Mouse (Mus musculus): Measurements from ENCODE around the gene Olfr463. TPM values are rescaled to one million over a fixed set of nuclear protein-coding genes. Genes with fewer than 3 reads are reported as not detected.

Olfr463 gene
- not detected in 2 replicates for polyA plus RNA-seq (2015; fragmentation: Nextera tagmentation; extraction: Ambion mirVana)

GRCm38 (mm10) chr11:87897287-87897686, at the start of gene Olfr463:
Olfr463 (minus strand) TSS chr11:87897387.
- Histone ChIP-seq H3K9ac (no peak within 1 kb of the TSS), H3K4me3 (replicated peaks) (no peak within 1 kb of the TSS), H3K27ac (replicated peaks) (no peak within 1 kb of the TSS), H3K4me1 (no peaks in the 10 kb centered on the region), H3K9me3 (replicated peaks) (no peaks in the 10 kb centered on the region), H3K27me3 (no peaks in the 10 kb centered on the region), H3K4me2 (replicated peaks) (no peak within 1 kb of the TSS), H3K36me3 (no peaks in the 10 kb centered on the region)
- ATAC-seq (ENCODE audit: insufficient number of reproducible peaks, low FRiP score, low TSS enrichment, low read depth) = no peak

GRCm38 (mm10) chr11:87935467-87935866, 38.3 kb upstream of the Olfr463 start:
- H3K9ac ChIP-seq = no peak overlapping the region

GRCm38 (mm10) chr11:87933731-87934130, 36.5 kb upstream of the Olfr463 start:
- H3K27ac ChIP-seq (replicated peaks) = no peak overlapping the region
- ATAC-seq (ENCODE audit: insufficient number of reproducible peaks, low FRiP score, low TSS enrichment, low read depth) = no peak
- no peaks in the 10 kb centered on the region for H3K36me3 ChIP-seq
- H3K9ac ChIP-seq = no peak overlapping the region
- H3K4me2 ChIP-seq (replicated peaks) = no peak overlapping the region
- WGBS = 74% methylated on average over 2 of the region's 2 CpGs
- no peak overlapping the region for H3K4me3 ChIP-seq (replicated peaks)
- no peaks in the 10 kb centered on the region for H3K27me3 ChIP-seq
- H3K9me3 ChIP-seq (replicated peaks) = no peaks in the 10 kb centered on the region
- no peaks in the 10 kb centered on the region for H3K4me1 ChIP-seq

More at GRCm38 (mm10) chr11:87935467-87935866, 38.3 kb upstream of the Olfr463 start:
- no peaks in the 10 kb centered on the region for H3K27me3 ChIP-seq
- no peaks in the 10 kb centered on the region for H3K9me3 ChIP-seq (replicated peaks)
- no peak overlapping the region for H3K4me2 ChIP-seq (replicated peaks)
- no peaks in the 10 kb centered on the region for H3K4me1 ChIP-seq
- H3K36me3 ChIP-seq = no peaks in the 10 kb centered on the region
- H3K27ac ChIP-seq (replicated peaks) = no peak overlapping the region
- no peak overlapping the region for H3K4me3 ChIP-seq (replicated peaks)
- 76% methylated on average over 3 of the region's 3 CpGs for WGBS
- no peak for ATAC-seq (ENCODE audit: insufficient number of reproducible peaks, low FRiP score, low TSS enrichment, low read depth)

- H3K4me1 ChIP-seq = no peaks in the 10 kb centered on the region
- no peaks in the 10 kb centered on the region for H3K36me3 ChIP-seq
- 90% methylated on average over 2 of the region's 2 CpGs for WGBS
Measured at GRCm38 (mm10) chr11:87930348-87930747, 33.2 kb upstream of the Olfr463 start.

GRCm38 (mm10) chr11:87920966-87921365, 23.8 kb upstream of the Olfr463 start, which contains the start of gene Olfr464:
Olfr464 (minus strand) TSS chr11:87920967.
- ATAC-seq (ENCODE audit: insufficient number of reproducible peaks, low FRiP score, low TSS enrichment, low read depth) = no peak

More at GRCm38 (mm10) chr11:87930348-87930747, 33.2 kb upstream of the Olfr463 start:
- Histone ChIP-seq H3K27me3 (no peaks in the 10 kb centered on the region), H3K9me3 (replicated peaks) (no peaks in the 10 kb centered on the region), H3K9ac (no peak overlapping the region), H3K4me3 (replicated peaks) (no peak overlapping the region), H3K4me2 (replicated peaks) (no peak overlapping the region), H3K27ac (replicated peaks) (no peak overlapping the region)
- no peak for ATAC-seq (ENCODE audit: insufficient number of reproducible peaks, low FRiP score, low TSS enrichment, low read depth)

GRCm38 (mm10) chr11:87920301-87920700, 23.1 kb upstream of the Olfr463 start:
- 70% methylated on average over 2 of the region's 2 CpGs for WGBS
- ATAC-seq (ENCODE audit: insufficient number of reproducible peaks, low FRiP score, low TSS enrichment, low read depth) = no peak
- no peak overlapping the region for H3K4me3 ChIP-seq (replicated peaks)

More at GRCm38 (mm10) chr11:87920966-87921365, 23.8 kb upstream of the Olfr463 start, which contains the start of gene Olfr464:
- H3K4me1 ChIP-seq = no peaks in the 10 kb centered on the region
- H3K4me2 ChIP-seq (replicated peaks) = no peak within 1 kb of the TSS
- no peak within 1 kb of the TSS for H3K27ac ChIP-seq (replicated peaks)
- peaks cover 2% of the 10 kb centered on the region; the same call in 1 of the 2 replicates for H3K27me3 ChIP-seq
- H3K9ac ChIP-seq = no peak within 1 kb of the TSS
- H3K36me3 ChIP-seq = no peaks in the 10 kb centered on the region
- H3K9me3 ChIP-seq (replicated peaks) = no peaks in the 10 kb centered on the region
- WGBS = 31% methylated on average over 5 of the region's 5 CpGs
- no peak within 1 kb of the TSS for H3K4me3 ChIP-seq (replicated peaks)

GRCm38 (mm10) chr11:87916005-87916404, 18.8 kb upstream of the Olfr463 start:
- ATAC-seq (ENCODE audit: insufficient number of reproducible peaks, low FRiP score, low TSS enrichment, low read depth) = no peak
- peaks cover 2% of the 10 kb centered on the region; the same call in 1 of the 2 replicates for H3K27me3 ChIP-seq
- no peak overlapping the region for H3K4me2 ChIP-seq (replicated peaks)
- no peaks in the 10 kb centered on the region for H3K9me3 ChIP-seq (replicated peaks)
- 79% methylated on average over 1 of the region's 1 CpGs for WGBS
- H3K27ac ChIP-seq (replicated peaks) = no peak overlapping the region
- H3K9ac ChIP-seq = no peak overlapping the region
- H3K36me3 ChIP-seq = no peaks in the 10 kb centered on the region
- no peak overlapping the region for H3K4me3 ChIP-seq (replicated peaks)
- no peaks in the 10 kb centered on the region for H3K4me1 ChIP-seq

More at GRCm38 (mm10) chr11:87920301-87920700, 23.1 kb upstream of the Olfr463 start:
- no peak overlapping the region for H3K27ac ChIP-seq (replicated peaks)
- H3K9me3 ChIP-seq (replicated peaks) = no peaks in the 10 kb centered on the region
- H3K4me2 ChIP-seq (replicated peaks) = no peak overlapping the region
- no peaks in the 10 kb centered on the region for H3K4me1 ChIP-seq
- no peak overlapping the region for H3K9ac ChIP-seq
- H3K27me3 ChIP-seq = peaks cover 2% of the 10 kb centered on the region; the same call in 1 of the 2 replicates
- H3K36me3 ChIP-seq = no peaks in the 10 kb centered on the region

GRCm38 (mm10) chr11:87904331-87904730, 7.1 kb upstream of the Olfr463 start:
- WGBS = 78% methylated on average over 3 of the region's 3 CpGs
- H3K9me3 ChIP-seq (replicated peaks) = no peaks in the 10 kb centered on the region
- no peak overlapping the region for H3K4me3 ChIP-seq (replicated peaks)
- H3K36me3 ChIP-seq = no peaks in the 10 kb centered on the region
- no peak for ATAC-seq (ENCODE audit: insufficient number of reproducible peaks, low FRiP score, low TSS enrichment, low read depth)
- no peak overlapping the region for H3K27ac ChIP-seq (replicated peaks)
- H3K27me3 ChIP-seq = no peaks in the 10 kb centered on the region
- H3K4me1 ChIP-seq = no peaks in the 10 kb centered on the region
- no peak overlapping the region for H3K4me2 ChIP-seq (replicated peaks)
- H3K9ac ChIP-seq = no peak overlapping the region

GRCm38 (mm10) chr11:87892168-87892567, 5.0 kb downstream of the Olfr463 start, which contains the start of gene Olfr462:
Olfr462 (minus strand) TSS chr11:87892268.
- Histone ChIP-seq H3K4me1 (no peaks in the 10 kb centered on the region), H3K27ac (replicated peaks) (no peak within 1 kb of the TSS), H3K9me3 (replicated peaks) (no peaks in the 10 kb centered on the region), H3K36me3 (no peaks in the 10 kb centered on the region), H3K4me2 (replicated peaks) (no peak within 1 kb of the TSS), H3K4me3 (replicated peaks) (no peak within 1 kb of the TSS), H3K9ac (no peak within 1 kb of the TSS), H3K27me3 (no peaks in the 10 kb centered on the region)
- no peak for ATAC-seq (ENCODE audit: insufficient number of reproducible peaks, low FRiP score, low TSS enrichment, low read depth)
- WGBS = 88% methylated on average over 6 of the region's 6 CpGs

GRCm38 (mm10) chr11:87884856-87885255, 12.3 kb downstream of the Olfr463 start:
- ATAC-seq (ENCODE audit: insufficient number of reproducible peaks, low FRiP score, low TSS enrichment, low read depth) = no peak
- Histone ChIP-seq H3K27me3 (no peaks in the 10 kb centered on the region), H3K36me3 (no peaks in the 10 kb centered on the region), H3K4me2 (replicated peaks) (no peak overlapping the region), H3K9me3 (replicated peaks) (no peaks in the 10 kb centered on the region), H3K4me3 (replicated peaks) (no peak overlapping the region), H3K4me1 (no peaks in the 10 kb centered on the region), H3K9ac (no peak overlapping the region), H3K27ac (replicated peaks) (no peak overlapping the region)
- WGBS = 60% methylated on average over 5 of the region's 5 CpGs

GRCm38 (mm10) chr11:87883493-87883892, 13.7 kb downstream of the Olfr463 start:
- ATAC-seq (ENCODE audit: insufficient number of reproducible peaks, low FRiP score, low TSS enrichment, low read depth) = no peak
- 39% methylated on average over 5 of the region's 5 CpGs for WGBS

GRCm38 (mm10) chr11:87881714-87882113, 15.5 kb downstream of the Olfr463 start:
- Histone ChIP-seq H3K4me2 (replicated peaks) (no peak overlapping the region), H3K4me3 (replicated peaks) (no peak overlapping the region), H3K9me3 (replicated peaks) (no peaks in the 10 kb centered on the region), H3K9ac (no peak overlapping the region), H3K4me1 (no peaks in the 10 kb centered on the region), H3K27me3 (no peaks in the 10 kb centered on the region), H3K36me3 (no peaks in the 10 kb centered on the region), H3K27ac (replicated peaks) (no peak overlapping the region)
- WGBS = 62% methylated on average over 4 of the region's 4 CpGs
- ATAC-seq (ENCODE audit: insufficient number of reproducible peaks, low FRiP score, low TSS enrichment, low read depth) = no peak

More at GRCm38 (mm10) chr11:87883493-87883892, 13.7 kb downstream of the Olfr463 start:
- no peak overlapping the region for H3K9ac ChIP-seq
- no peak overlapping the region for H3K27ac ChIP-seq (replicated peaks)
- H3K4me3 ChIP-seq (replicated peaks) = no peak overlapping the region
- H3K4me2 ChIP-seq (replicated peaks) = no peak overlapping the region
- H3K4me1 ChIP-seq = no peaks in the 10 kb centered on the region
- H3K36me3 ChIP-seq = no peaks in the 10 kb centered on the region
- H3K27me3 ChIP-seq = no peaks in the 10 kb centered on the region
- no peaks in the 10 kb centered on the region for H3K9me3 ChIP-seq (replicated peaks)

Measured in embryonic facial prominence, embryonic 15.5 days (tissue).